Mouse (Mus musculus): ENCODE measurements around the gene Rad51b. TPM values are rescaled to one million over a fixed set of nuclear protein-coding genes. Genes with fewer than 3 reads are reported as not detected.

The Rad51b gene
- polyA plus RNA-seq, 1 experiment from 2014 or later = 0.87 TPM

DNA sequence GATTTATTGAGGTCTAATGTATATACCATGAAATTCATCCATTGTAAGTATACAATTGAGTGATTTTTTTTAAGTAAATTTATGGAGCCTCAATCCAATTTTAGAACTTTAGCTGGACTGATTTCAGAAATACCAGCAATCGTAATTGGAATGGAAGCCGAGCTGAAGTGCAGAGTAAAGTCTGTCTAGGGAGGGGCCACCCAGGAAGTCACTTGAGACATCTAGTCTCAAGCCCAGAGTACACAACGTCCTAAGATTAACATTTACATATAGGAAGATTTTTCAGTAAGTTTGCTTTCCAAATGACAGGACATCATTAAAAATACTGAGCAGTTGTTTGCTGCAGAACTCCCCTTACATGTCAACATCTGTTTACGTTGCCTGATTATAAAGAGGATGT lies 386.7 kb downstream of the Rad51b start:
- Histone ChIP-seq H3K27me3 (ENCODE audit: control insufficient read depth, insufficient read depth, low read length) (no peaks in the 10 kb centered on the region), H3K4me2 (ENCODE audit: low read depth, low read length) (no peak overlapping the region), H3K36me3 (ENCODE audit: control insufficient read depth, insufficient read depth, low read length) (no peaks in the 10 kb centered on the region), H3K27ac (ENCODE audit: low read depth, low read length) (no peak overlapping the region), H3K9ac (replicated peaks; ENCODE audit: low read depth, low read length) (no peak overlapping the region), H3K9me3 (ENCODE audit: control insufficient read depth, low read length) (no peaks in the 10 kb centered on the region), H3K4me3 (ENCODE audit: low read depth, low read length) (no peak overlapping the region), H3K4me1 (ENCODE audit: control insufficient read depth, insufficient read depth, low read length) (peaks cover 3% of the 10 kb centered on the region; the same call in 1 of the 2 replicates)
- no peak for ATAC-seq (ENCODE audit: low read depth)
- 78% methylated on average over 4 of the region's 4 CpGs for WGBS

DNA sequence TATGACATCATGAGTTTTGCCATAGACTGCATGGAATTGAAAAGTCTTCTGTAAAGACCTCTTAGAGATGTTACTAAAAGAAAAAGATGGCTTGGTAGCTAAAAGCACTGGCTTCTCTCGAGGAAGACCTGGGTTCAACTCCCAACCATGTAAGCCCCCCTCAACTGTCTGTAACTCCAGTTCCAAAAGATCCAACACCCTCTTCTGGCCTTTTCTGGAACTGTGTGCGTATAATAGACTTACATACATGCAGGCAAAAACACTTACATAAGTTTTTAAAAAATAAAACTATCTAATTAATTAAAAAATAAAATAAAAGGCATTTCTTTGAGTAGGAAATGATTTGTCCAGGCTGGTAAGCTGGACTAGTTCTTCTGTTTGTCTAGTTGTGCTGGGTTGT lies 387.3 kb downstream of the Rad51b start:
- Histone ChIP-seq H3K36me3 (ENCODE audit: control insufficient read depth, insufficient read depth, low read length) (no peaks in the 10 kb centered on the region), H3K4me3 (ENCODE audit: low read depth, low read length) (no peak overlapping the region), H3K27ac (ENCODE audit: low read depth, low read length) (no peak overlapping the region), H3K4me1 (ENCODE audit: control insufficient read depth, insufficient read depth, low read length) (peaks cover 3% of the 10 kb centered on the region; the same call in 1 of the 2 replicates), H3K27me3 (ENCODE audit: control insufficient read depth, insufficient read depth, low read length) (no peaks in the 10 kb centered on the region), H3K4me2 (ENCODE audit: low read depth, low read length) (no peak overlapping the region), H3K9me3 (ENCODE audit: control insufficient read depth, low read length) (no peaks in the 10 kb centered on the region), H3K9ac (replicated peaks; ENCODE audit: low read depth, low read length) (no peak overlapping the region)
- WGBS = 95% methylated on average over 2 of the region's 2 CpGs
- ATAC-seq (ENCODE audit: low read depth) = no peak

DNA sequence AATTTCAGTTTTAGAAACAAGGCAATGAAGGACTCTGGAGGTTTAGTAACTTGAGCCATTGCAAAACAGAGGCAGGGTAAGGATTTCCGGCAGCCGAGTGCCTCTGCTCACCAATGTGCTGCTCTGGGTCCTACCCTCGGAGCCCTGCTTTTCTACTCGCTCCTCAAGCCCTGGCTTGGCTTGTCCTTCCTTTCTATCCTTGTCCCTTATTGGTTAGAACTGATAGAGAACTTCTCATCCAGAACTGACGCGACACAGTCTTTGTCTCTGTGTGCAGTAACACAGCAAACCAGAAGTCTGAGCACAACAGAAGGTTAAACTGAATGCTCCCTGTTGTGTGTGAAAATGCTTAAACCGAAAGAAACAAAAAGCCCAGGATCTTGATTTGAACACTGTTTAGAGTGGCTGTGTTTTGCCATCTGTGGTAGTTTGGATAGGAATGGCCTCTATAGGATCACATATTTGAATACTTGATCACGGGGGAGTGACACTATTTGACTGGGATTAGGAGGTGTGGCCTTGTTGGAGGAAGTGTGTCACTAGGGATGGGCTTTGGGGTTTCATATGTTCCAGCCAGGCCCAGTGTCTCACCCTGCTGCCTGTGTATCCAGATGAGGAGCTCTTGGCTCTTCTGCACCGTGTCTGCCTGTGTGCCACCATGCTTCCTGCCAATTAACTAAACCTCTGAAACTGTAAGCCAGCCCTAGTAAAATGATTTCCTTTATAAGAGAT lies 389.7 kb downstream of the Rad51b start:
- no peaks in the 10 kb centered on the region for H3K27me3 ChIP-seq (ENCODE audit: control insufficient read depth, insufficient read depth, low read length)
- 68% methylated on average over 9 of the region's 9 CpGs for WGBS

DNA sequence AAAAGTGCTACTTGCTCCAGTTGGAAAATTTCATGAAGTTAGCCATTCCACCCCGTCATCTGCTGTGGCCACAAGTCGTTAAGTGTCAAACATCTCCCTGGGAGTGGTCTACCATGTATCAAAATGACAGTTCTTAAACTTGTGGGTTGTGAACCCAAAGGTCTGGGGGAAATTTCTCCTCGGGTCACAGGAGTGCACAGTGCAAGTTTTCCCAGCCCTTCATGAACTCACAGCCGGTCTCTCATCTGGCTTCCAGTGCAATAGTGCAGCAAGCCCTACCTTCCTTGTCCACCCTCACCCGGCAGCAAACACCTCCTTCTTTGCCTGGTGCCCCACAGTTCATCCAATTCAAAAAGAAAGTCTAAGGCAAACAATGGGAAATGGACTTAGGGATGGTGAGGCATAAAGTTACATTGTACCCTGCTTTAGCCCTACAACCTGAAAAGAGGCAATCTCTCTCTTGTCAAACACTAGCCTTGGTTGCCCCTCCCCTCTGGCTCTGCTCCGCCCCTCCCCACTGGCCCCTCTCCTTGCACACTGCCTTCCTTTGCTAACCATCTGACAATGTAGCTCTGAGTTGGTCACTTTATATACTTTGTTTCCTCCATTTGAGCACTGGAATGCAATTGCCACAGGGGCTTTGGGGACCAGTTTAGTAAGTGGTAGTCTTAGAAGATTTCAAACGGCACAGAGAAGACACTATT lies 390.8 kb downstream of the Rad51b start:
- Histone ChIP-seq H3K9me3 (ENCODE audit: control insufficient read depth, low read length) (no peaks in the 10 kb centered on the region), H3K36me3 (ENCODE audit: control insufficient read depth, insufficient read depth, low read length) (no peaks in the 10 kb centered on the region), H3K9ac (replicated peaks; ENCODE audit: low read depth, low read length) (no peak overlapping the region), H3K4me2 (ENCODE audit: low read depth, low read length) (no peak overlapping the region), H3K4me1 (ENCODE audit: control insufficient read depth, insufficient read depth, low read length) (no peaks in the 10 kb centered on the region), H3K4me3 (ENCODE audit: low read depth, low read length) (no peak overlapping the region), H3K27ac (ENCODE audit: low read depth, low read length) (no peak overlapping the region), H3K27me3 (ENCODE audit: control insufficient read depth, insufficient read depth, low read length) (no peaks in the 10 kb centered on the region)
- no peak for ATAC-seq (ENCODE audit: low read depth)
- WGBS = 52% methylated on average over 7 of the region's 7 CpGs

More for the DNA sequence above, 389.7 kb downstream of the Rad51b start:
- Histone ChIP-seq H3K4me2 (ENCODE audit: low read depth, low read length) (no peak overlapping the region), H3K27ac (ENCODE audit: low read depth, low read length) (no peak overlapping the region), H3K4me1 (ENCODE audit: control insufficient read depth, insufficient read depth, low read length) (no peaks in the 10 kb centered on the region), H3K4me3 (ENCODE audit: low read depth, low read length) (no peak overlapping the region), H3K9me3 (ENCODE audit: control insufficient read depth, low read length) (no peaks in the 10 kb centered on the region), H3K36me3 (ENCODE audit: control insufficient read depth, insufficient read depth, low read length) (no peaks in the 10 kb centered on the region), H3K9ac (replicated peaks; ENCODE audit: low read depth, low read length) (no peak overlapping the region)
- no peak for ATAC-seq (ENCODE audit: low read depth)

DNA sequence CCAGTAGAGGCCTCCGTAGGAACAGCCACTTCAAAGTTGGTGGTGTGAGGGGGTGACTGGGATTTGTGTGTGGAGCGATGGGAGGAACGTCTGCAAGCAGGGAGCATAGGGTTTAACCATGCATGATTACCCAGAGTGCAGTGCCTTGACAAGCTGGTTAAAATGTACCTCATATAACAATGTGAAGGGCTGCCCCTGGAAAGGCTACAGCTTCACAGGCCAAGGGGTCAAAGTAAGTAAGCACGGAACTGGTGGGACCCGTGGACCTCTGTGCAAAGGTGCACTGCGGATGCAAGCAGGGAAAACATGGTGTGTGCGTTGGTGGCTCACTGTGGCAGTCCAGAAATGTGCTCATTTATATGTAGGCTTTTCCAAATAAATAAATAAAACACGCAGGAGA lies 392.2 kb downstream of the Rad51b start:
- H3K27ac ChIP-seq (ENCODE audit: low read depth, low read length) = no peak overlapping the region
- no peak overlapping the region for H3K4me3 ChIP-seq (ENCODE audit: low read depth, low read length)
- H3K27me3 ChIP-seq (ENCODE audit: control insufficient read depth, insufficient read depth, low read length) = no peaks in the 10 kb centered on the region
- H3K9me3 ChIP-seq (ENCODE audit: control insufficient read depth, low read length) = no peaks in the 10 kb centered on the region
- no peak overlapping the region for H3K9ac ChIP-seq (replicated peaks; ENCODE audit: low read depth, low read length)
- ATAC-seq (ENCODE audit: low read depth) = no peak
- H3K36me3 ChIP-seq (ENCODE audit: control insufficient read depth, insufficient read depth, low read length) = no peaks in the 10 kb centered on the region
- no peaks in the 10 kb centered on the region for H3K4me1 ChIP-seq (ENCODE audit: control insufficient read depth, insufficient read depth, low read length)
- 77% methylated on average over 8 of the region's 8 CpGs for WGBS
- H3K4me2 ChIP-seq (ENCODE audit: low read depth, low read length) = no peak overlapping the region

DNA sequence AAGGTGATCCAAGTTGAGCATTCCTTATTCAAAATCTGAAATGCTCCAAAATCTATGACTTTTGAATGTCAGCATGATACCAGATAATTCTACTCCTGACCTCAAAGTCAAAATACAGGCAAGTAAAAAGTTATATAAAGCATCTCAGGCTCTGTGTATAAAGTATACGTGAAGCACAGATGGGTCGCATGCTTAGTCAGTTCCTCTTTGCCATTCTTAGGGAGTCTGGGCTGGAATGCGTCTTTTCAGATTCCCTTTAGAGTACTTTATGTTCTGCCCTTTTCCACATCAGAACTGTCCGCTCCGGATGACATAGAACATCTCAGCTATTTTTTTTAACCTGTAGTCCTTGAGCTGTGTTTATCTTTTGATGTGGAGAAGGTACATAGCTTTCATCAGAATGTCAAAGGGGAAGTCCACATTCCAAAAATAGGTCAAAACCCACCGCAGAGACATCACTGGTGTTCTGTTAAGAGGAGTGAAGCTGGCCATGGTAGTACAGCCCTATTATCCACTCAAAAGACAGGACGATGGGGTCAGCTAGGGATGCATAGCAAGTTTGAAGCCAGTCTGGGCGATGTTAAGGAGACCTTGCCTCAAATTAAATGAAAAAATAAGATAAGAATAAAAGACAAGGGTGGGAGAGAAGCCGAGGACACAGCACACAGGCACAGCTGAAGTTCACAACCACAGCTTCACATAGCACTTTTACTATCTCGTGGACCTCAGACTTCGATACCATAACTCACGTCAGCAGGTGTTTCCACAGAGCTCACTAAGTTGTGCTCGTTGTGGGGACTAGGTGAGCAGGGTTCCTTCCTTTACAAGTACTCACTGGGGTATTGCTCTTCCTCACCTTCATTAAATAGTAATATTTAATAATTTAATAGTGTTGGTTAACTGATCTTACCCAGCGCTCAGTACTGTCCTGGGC lies 395.1 kb downstream of the Rad51b start:
- no peaks in the 10 kb centered on the region for H3K4me1 ChIP-seq (ENCODE audit: control insufficient read depth, insufficient read depth, low read length)
- H3K27me3 ChIP-seq (ENCODE audit: control insufficient read depth, insufficient read depth, low read length) = no peaks in the 10 kb centered on the region
- no peak overlapping the region for H3K9ac ChIP-seq (replicated peaks; ENCODE audit: low read depth, low read length)
- H3K9me3 ChIP-seq (ENCODE audit: control insufficient read depth, low read length) = no peaks in the 10 kb centered on the region
- H3K4me3 ChIP-seq (ENCODE audit: low read depth, low read length) = no peak overlapping the region
- 92% methylated on average over 14 of the region's 14 CpGs for WGBS
- no peaks in the 10 kb centered on the region for H3K36me3 ChIP-seq (ENCODE audit: control insufficient read depth, insufficient read depth, low read length)
- no peak overlapping the region for H3K4me2 ChIP-seq (ENCODE audit: low read depth, low read length)
- no peak overlapping the region for H3K27ac ChIP-seq (ENCODE audit: low read depth, low read length)
- no peak for ATAC-seq (ENCODE audit: low read depth)

DNA sequence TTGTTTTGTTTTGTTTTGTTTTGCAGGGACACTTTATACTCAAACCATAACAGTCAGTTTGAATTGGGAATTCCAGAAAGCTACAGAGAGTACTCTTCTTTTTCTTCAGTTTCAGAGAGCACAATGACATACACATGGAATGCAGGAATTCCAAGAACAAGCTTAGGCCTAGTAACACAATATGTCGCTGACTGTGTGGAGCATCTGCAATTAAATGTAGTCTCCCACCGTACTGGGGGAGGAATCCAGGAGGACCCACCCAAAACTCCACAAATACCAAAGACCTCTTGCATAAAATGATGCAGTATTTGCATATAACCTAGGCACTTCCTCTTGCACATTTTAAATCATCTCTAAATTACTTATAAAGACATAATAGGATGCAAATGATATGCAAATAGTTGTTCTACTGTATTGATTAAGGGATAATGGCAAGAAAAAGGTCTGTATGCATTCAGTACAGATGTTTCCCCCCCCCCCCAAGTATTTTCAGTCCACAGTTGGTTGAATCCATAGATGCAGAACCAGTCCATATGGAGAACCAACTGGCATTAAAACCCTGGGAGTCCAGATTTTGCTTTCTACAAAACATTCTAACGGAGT lies 398.9 kb downstream of the Rad51b start:
- WGBS = 54% methylated on average over 3 of the region's 3 CpGs
- Histone ChIP-seq H3K9ac (replicated peaks; ENCODE audit: low read depth, low read length) (no peak overlapping the region), H3K27me3 (ENCODE audit: control insufficient read depth, insufficient read depth, low read length) (no peaks in the 10 kb centered on the region), H3K4me3 (ENCODE audit: low read depth, low read length) (no peak overlapping the region), H3K4me1 (ENCODE audit: control insufficient read depth, insufficient read depth, low read length) (no peaks in the 10 kb centered on the region), H3K36me3 (ENCODE audit: control insufficient read depth, insufficient read depth, low read length) (no peaks in the 10 kb centered on the region), H3K27ac (ENCODE audit: low read depth, low read length) (no peak overlapping the region), H3K9me3 (ENCODE audit: control insufficient read depth, low read length) (no peaks in the 10 kb centered on the region), H3K4me2 (ENCODE audit: low read depth, low read length) (no peak overlapping the region)
- ATAC-seq (ENCODE audit: low read depth) = no peak

DNA sequence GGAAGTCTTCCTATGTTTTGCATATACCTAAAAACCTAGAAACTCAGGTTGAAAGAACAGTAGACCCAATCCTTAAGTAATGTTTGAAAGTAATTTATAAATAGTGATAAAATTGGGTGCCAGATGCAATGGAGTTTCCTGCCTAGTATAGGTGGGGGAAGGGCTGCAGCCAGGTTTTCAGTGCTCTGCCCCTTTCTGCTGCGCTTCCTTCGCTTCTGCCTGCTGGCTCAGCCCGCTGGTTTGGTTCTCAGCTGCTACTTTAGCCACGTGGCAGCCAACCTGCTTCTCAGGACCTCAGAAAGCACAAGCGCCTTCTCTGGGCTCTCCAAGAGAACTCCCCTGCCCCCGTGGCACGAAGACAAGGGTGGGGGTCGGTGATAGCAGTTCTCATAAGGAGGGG lies 406.5 kb downstream of the Rad51b start:
- Histone ChIP-seq H3K9ac (replicated peaks; ENCODE audit: low read depth, low read length) (no peak overlapping the region), H3K36me3 (ENCODE audit: control insufficient read depth, insufficient read depth, low read length) (no peaks in the 10 kb centered on the region), H3K4me1 (ENCODE audit: control insufficient read depth, insufficient read depth, low read length) (peaks cover 20% of the 10 kb centered on the region), H3K27me3 (ENCODE audit: control insufficient read depth, insufficient read depth, low read length) (no peaks in the 10 kb centered on the region), H3K9me3 (ENCODE audit: control insufficient read depth, low read length) (no peaks in the 10 kb centered on the region), H3K27ac (ENCODE audit: low read depth, low read length) (no peak overlapping the region), H3K4me3 (ENCODE audit: low read depth, low read length) (no peak overlapping the region), H3K4me2 (ENCODE audit: low read depth, low read length) (no peak overlapping the region)
- 51% methylated on average over 8 of the region's 8 CpGs for WGBS
- no peak for ATAC-seq (ENCODE audit: low read depth)

All from neural tube, embryonic 14.5 days (tissue).